Mouse (Mus musculus): Measurements from ENCODE around the gene Fsip1. TPM values are rescaled to one million over a fixed set of nuclear protein-coding genes. Genes with fewer than 3 reads are reported as not detected.
"Not testable (repeated sequence)": the region's sequence is repeated elsewhere in the genome, so short reads cannot be mapped to it uniquely, and the experiment has no call there.

The Fsip1 gene
- polyA plus RNA-seq, 1 experiment from 2014 or later, result 2.3 TPM

GRCm38 (mm10) chr2:118299981-118300380, 43.2 kb upstream of the Fsip1 start:
- 90% methylated on average over 2 of the region's 2 CpGs for WGBS
- TF ChIP-seq EP300 (IDR thresholded peaks at IDR 0.05) (no peak), CTCF (IDR thresholded peaks at IDR 0.05) (no peak)
- H3K36me3 ChIP-seq (ENCODE audit: insufficient read depth, low read length), result no peaks in the 10 kb centered on the region
- H3K9me3 ChIP-seq (ENCODE audit: low read length), result no peaks in the 10 kb centered on the region
- no peak overlapping the region for H3K4me3 ChIP-seq (ENCODE audit: low read depth, low read length)
- H3K4me2 ChIP-seq (replicated peaks; ENCODE audit: low read depth, low read length), result no peak overlapping the region
- no peak overlapping the region for H3K9ac ChIP-seq (replicated peaks; ENCODE audit: low read depth)
- no peaks in the 10 kb centered on the region for H3K27me3 ChIP-seq (replicated peaks; ENCODE audit: insufficient read depth, low read length)
- no peak overlapping the region for H3K27ac ChIP-seq (ENCODE audit: low read length)
- no peak for ATAC-seq
- no peak for DNase-seq (ENCODE audit: low spot score)
- H3K4me1 ChIP-seq (ENCODE audit: insufficient read depth, low read depth, low read length), result no peaks in the 10 kb centered on the region

GRCm38 (mm10) chr2:118298601-118299000, 41.8 kb upstream of the Fsip1 start:
- H3K27ac ChIP-seq (ENCODE audit: low read length), result no peak overlapping the region
- no peak overlapping the region for H3K4me2 ChIP-seq (replicated peaks; ENCODE audit: low read depth, low read length)
- ATAC-seq (no peak), DNase-seq (ENCODE audit: low spot score) (no peak)
- no peak overlapping the region for H3K9ac ChIP-seq (replicated peaks; ENCODE audit: low read depth)
- H3K9me3 ChIP-seq (ENCODE audit: low read length), result no peaks in the 10 kb centered on the region
- TF ChIP-seq EP300 (IDR thresholded peaks at IDR 0.05) (no peak), CTCF (IDR thresholded peaks at IDR 0.05) (no peak)
- H3K36me3 ChIP-seq (ENCODE audit: insufficient read depth, low read length), result no peaks in the 10 kb centered on the region
- H3K27me3 ChIP-seq (replicated peaks; ENCODE audit: insufficient read depth, low read length), result no peaks in the 10 kb centered on the region
- 77% methylated on average over 4 of the region's 4 CpGs for WGBS
- no peak overlapping the region for H3K4me3 ChIP-seq (ENCODE audit: low read depth, low read length)
- no peaks in the 10 kb centered on the region for H3K4me1 ChIP-seq (ENCODE audit: insufficient read depth, low read depth, low read length)

- no peak overlapping the region for H3K4me2 ChIP-seq (replicated peaks; ENCODE audit: low read depth, low read length)
- WGBS, result 74% methylated on average over 2 of the region's 2 CpGs
- no peak overlapping the region for H3K4me3 ChIP-seq (ENCODE audit: low read depth, low read length)
- no peak overlapping the region for H3K9ac ChIP-seq (replicated peaks; ENCODE audit: low read depth)
- H3K27me3 ChIP-seq (replicated peaks; ENCODE audit: insufficient read depth, low read length), result no peaks in the 10 kb centered on the region
- H3K4me1 ChIP-seq (ENCODE audit: insufficient read depth, low read depth, low read length), result no peaks in the 10 kb centered on the region
- TF ChIP-seq CTCF (IDR thresholded peaks at IDR 0.05) (no peak), EP300 (IDR thresholded peaks at IDR 0.05) (no peak)
- H3K36me3 ChIP-seq (ENCODE audit: insufficient read depth, low read length), result no peaks in the 10 kb centered on the region
- H3K27ac ChIP-seq (ENCODE audit: low read length), result no peak overlapping the region
- ATAC-seq, result no peak
- H3K9me3 ChIP-seq (ENCODE audit: low read length), result no peaks in the 10 kb centered on the region
- DNase-seq (ENCODE audit: low spot score), result no peak
Measured at GRCm38 (mm10) chr2:118297966-118298365, 41.2 kb upstream of the Fsip1 start.

GRCm38 (mm10) chr2:118295505-118295904, 38.7 kb upstream of the Fsip1 start:
- no peaks in the 10 kb centered on the region for H3K27me3 ChIP-seq (replicated peaks; ENCODE audit: insufficient read depth, low read length)
- no peak for DNase-seq (ENCODE audit: low spot score)
- WGBS, result 66% methylated on average over 7 of the region's 7 CpGs

GRCm38 (mm10) chr2:118293583-118293982, 36.8 kb upstream of the Fsip1 start:
- TF ChIP-seq CTCF (IDR thresholded peaks at IDR 0.05) (no peak), EP300 (IDR thresholded peaks at IDR 0.05) (no peak)
- Histone ChIP-seq H3K36me3 (ENCODE audit: insufficient read depth, low read length) (no peaks in the 10 kb centered on the region), H3K27ac (ENCODE audit: low read length) (no peak overlapping the region), H3K9me3 (ENCODE audit: low read length) (no peaks in the 10 kb centered on the region), H3K4me1 (ENCODE audit: insufficient read depth, low read depth, low read length) (no peaks in the 10 kb centered on the region), H3K27me3 (replicated peaks; ENCODE audit: insufficient read depth, low read length) (no peaks in the 10 kb centered on the region), H3K4me3 (ENCODE audit: low read depth, low read length) (no peak overlapping the region), H3K9ac (replicated peaks; ENCODE audit: low read depth) (no peak overlapping the region), H3K4me2 (replicated peaks; ENCODE audit: low read depth, low read length) (no peak overlapping the region)
- DNase-seq (ENCODE audit: low spot score) (no peak), ATAC-seq (no peak)
- WGBS, result 88% methylated on average over 5 of the region's 5 CpGs

More at GRCm38 (mm10) chr2:118295505-118295904, 38.7 kb upstream of the Fsip1 start:
- H3K36me3 ChIP-seq (ENCODE audit: insufficient read depth, low read length), result no peaks in the 10 kb centered on the region
- H3K4me1 ChIP-seq (ENCODE audit: insufficient read depth, low read depth, low read length), result no peaks in the 10 kb centered on the region
- H3K9me3 ChIP-seq (ENCODE audit: low read length), result no peaks in the 10 kb centered on the region
- no peak overlapping the region for H3K27ac ChIP-seq (ENCODE audit: low read length)
- ATAC-seq, result no peak
- H3K4me3 ChIP-seq (ENCODE audit: low read depth, low read length), result no peak overlapping the region
- TF ChIP-seq EP300 (IDR thresholded peaks at IDR 0.05) (no peak), CTCF (IDR thresholded peaks at IDR 0.05) (no peak)
- no peak overlapping the region for H3K4me2 ChIP-seq (replicated peaks; ENCODE audit: low read depth, low read length)
- no peak overlapping the region for H3K9ac ChIP-seq (replicated peaks; ENCODE audit: low read depth)

- DNase-seq (ENCODE audit: low spot score); H3K9ac ChIP-seq (replicated peaks; ENCODE audit: low read depth); H3K9me3 ChIP-seq (ENCODE audit: low read length); H3K36me3 ChIP-seq (ENCODE audit: insufficient read depth, low read length); H3K27ac ChIP-seq (ENCODE audit: low read length); H3K4me3 ChIP-seq (ENCODE audit: low read depth, low read length); ATAC-seq; H3K4me2 ChIP-seq (replicated peaks; ENCODE audit: low read depth, low read length); H3K4me1 ChIP-seq (ENCODE audit: insufficient read depth, low read depth, low read length); H3K27me3 ChIP-seq (replicated peaks; ENCODE audit: insufficient read depth, low read length): not testable (repeated sequence)
- 84% methylated on average over 7 of the region's 7 CpGs for WGBS
Measured at GRCm38 (mm10) chr2:118289066-118289460, 32.3 kb upstream of the Fsip1 start.
